Comparison of ENCODE assay signal across 21 mouse cellular contexts in genomic region chr4:125208136-125208915, GRCm38 (mm10).
"Had no signal": no experiment of that assay in that cellular context is flagged by ENCODE, and none has a peak within 500 bp of the region (broad histone marks: within the 10 kb centered on the region; RNA-seq: fewer than 3 reads in every experiment).

No protein-coding gene starts in this region.

- H3K9ac ChIP-seq: limb, embryonic 13.5 days; liver, embryonic 12.5 days; liver, embryonic 15.5 days; midbrain, embryonic 12.5 days; neural tube, embryonic 13.5 days; stomach, embryonic 15.5 days had no signal

- DNase-seq: kidney, postnatal 25 days; layer of hippocampus, adult 9-11 months; liver; lung, adult 2 months; lung, postnatal 14 days; lung, postnatal 4 days; retina, postnatal 1 day; right cerebral cortex, postnatal 25 days; spleen, adult 18-20 months; thymus, postnatal 25 days had no signal

- H3K4me3 ChIP-seq: layer of hippocampus, adult 2 months; limb, embryonic 10.5 days; limb, embryonic 13.5 days; liver, embryonic 12.5 days; liver, embryonic 15.5 days; midbrain, embryonic 12.5 days; myocyte; neural tube, embryonic 13.5 days; stomach, embryonic 15.5 days had no signal

- ATAC-seq: liver, embryonic 12.5 days; midbrain, embryonic 16.5 days had no signal

- H3K27me3 ChIP-seq: limb, embryonic 13.5 days; liver, embryonic 15.5 days; stomach, embryonic 15.5 days had no signal

- H3K4me2 ChIP-seq: limb, embryonic 13.5 days; liver, embryonic 12.5 days; liver, embryonic 15.5 days; midbrain, embryonic 12.5 days; neural tube, embryonic 13.5 days; stomach, embryonic 15.5 days had no signal

- H3K27ac ChIP-seq: kidney, postnatal 0 days; layer of hippocampus, adult 2 months; limb, embryonic 10.5 days; limb, embryonic 13.5 days; liver, embryonic 12.5 days; liver, embryonic 15.5 days; midbrain, embryonic 12.5 days; neural tube, embryonic 13.5 days; stomach, embryonic 15.5 days had no signal

- H3K36me3 ChIP-seq: limb, embryonic 10.5 days; limb, embryonic 13.5 days; liver, embryonic 12.5 days; liver, embryonic 15.5 days; midbrain, embryonic 12.5 days; neural tube, embryonic 13.5 days; stomach, embryonic 15.5 days had no signal

- H3K4me1 ChIP-seq: liver, embryonic 12.5 days; liver, embryonic 15.5 days; midbrain, embryonic 12.5 days; stomach, embryonic 15.5 days had no signal

- H3K9me3 ChIP-seq: limb, embryonic 10.5 days; limb, embryonic 13.5 days; liver, embryonic 12.5 days; liver, embryonic 15.5 days; midbrain, embryonic 12.5 days; neural tube, embryonic 13.5 days; stomach, embryonic 15.5 days had no signal
